In genomic region chr16:96736501-96736900, GRCm38 (mm10) we compare ENCODE assay signal across 25 mouse cellular contexts.
"Had no signal": no experiment of that assay in that cellular context is flagged by ENCODE, and none has a peak within 500 bp of the region (broad histone marks: within the 10 kb centered on the region; RNA-seq: fewer than 3 reads in every experiment).

No protein-coding gene starts in this region.

- H3K4me2 ChIP-seq: heart, embryonic 13.5 days; heart, embryonic 15.5 days; hindbrain, embryonic 13.5 days; hindbrain, embryonic 15.5 days; kidney, embryonic 15.5 days; limb, embryonic 13.5 days; limb, embryonic 15.5 days; liver, embryonic 12.5 days had no signal

- ATAC-seq: hindbrain, postnatal 0 days; intestine, embryonic 16.5 days; liver, embryonic 12.5 days had no signal

- H3K27me3 ChIP-seq: heart, embryonic 13.5 days; heart, embryonic 15.5 days; hindbrain, embryonic 13.5 days; hindbrain, embryonic 15.5 days; kidney, embryonic 15.5 days; limb, embryonic 13.5 days; limb, embryonic 15.5 days; liver, embryonic 12.5 days had no signal

- H3K9ac ChIP-seq: heart, embryonic 13.5 days; heart, embryonic 15.5 days; hindbrain, embryonic 13.5 days; hindbrain, embryonic 15.5 days; kidney, embryonic 15.5 days; limb, embryonic 13.5 days; limb, embryonic 15.5 days; liver, embryonic 12.5 days had no signal

- H3K36me3 ChIP-seq: heart, embryonic 10.5 days; heart, embryonic 13.5 days; heart, embryonic 15.5 days; hindbrain, embryonic 13.5 days; hindbrain, embryonic 15.5 days; kidney, embryonic 15.5 days; limb, embryonic 13.5 days; limb, embryonic 15.5 days; liver, embryonic 12.5 days had no signal

- H3K4me1 ChIP-seq: hindbrain, embryonic 13.5 days; hindbrain, embryonic 15.5 days; kidney, embryonic 15.5 days; limb, embryonic 13.5 days; limb, embryonic 15.5 days had no signal

- H3K9me3 ChIP-seq: heart, embryonic 10.5 days; heart, embryonic 15.5 days; hindbrain, embryonic 13.5 days; hindbrain, embryonic 15.5 days; kidney, embryonic 15.5 days; limb, embryonic 13.5 days; limb, embryonic 15.5 days; liver, embryonic 12.5 days had no signal

- H3K4me3 ChIP-seq: heart, embryonic 10.5 days; heart, embryonic 13.5 days; heart, embryonic 15.5 days; hindbrain, embryonic 13.5 days; hindbrain, embryonic 15.5 days; kidney, embryonic 15.5 days; limb, embryonic 13.5 days; limb, embryonic 15.5 days; liver, embryonic 12.5 days had no signal

- DNase-seq: gastrocnemius, postnatal 14 days; gastrocnemius, postnatal 36 days; heart, adult 18-20 months; heart, postnatal 14 days; heart, postnatal 36 days; kidney, adult 11 months; kidney, adult 2 months; kidney, adult 9 months; kidney, postnatal 14 days; kidney, postnatal 36 days; layer of hippocampus, adult 9-11 months; layer of hippocampus, postnatal 36 days; left cerebral cortex, postnatal 4 days had no signal

- H3K27ac ChIP-seq: heart, embryonic 10.5 days; heart, embryonic 13.5 days; heart, embryonic 15.5 days; hindbrain, embryonic 13.5 days; hindbrain, embryonic 15.5 days; hindbrain, postnatal 0 days; kidney, embryonic 15.5 days; kidney, postnatal 0 days; limb, embryonic 13.5 days; limb, embryonic 15.5 days; liver, embryonic 12.5 days had no signal
